Mouse (Mus musculus): Measurements from ENCODE around the gene Enpp5. TPM values are rescaled to one million over a fixed set of nuclear protein-coding genes. Genes with fewer than 3 reads are reported as not detected.

Enpp5 gene
- not detected in 2 replicates for total RNA-seq (2012; rRNA removed)
- not detected in 2 replicates for total RNA-seq (2014; rRNA removed)
- polyA plus RNA-seq (2012; ENCODE audit: insufficient read length, low read depth) = not detected in 2 replicates

GRCm38 (mm10) chr17:44078631-44079350, at the start of gene Enpp5:
TSS of gene Enpp5 (plus strand) at chr17:44078813.
- Histone ChIP-seq H3K4me3 (replicated peaks in 1 of 3; ENCODE audit: low read depth in 2 of 3, low read length in 2 of 3, poor library complexity in 1 of 3) (no peak within 1 kb of the TSS), H3K27ac (ENCODE audit: insufficient read depth, low read depth) (no peak within 1 kb of the TSS), H3K9me3 (replicated peaks; ENCODE audit: low read length) (peaks cover 2% of the 10 kb centered on the region), H3K36me3 (replicated peaks in 1 of 2; ENCODE audit: control insufficient read depth in 1 of 2, insufficient read depth in 1 of 2, low read length in 1 of 2) (no peaks in the 10 kb centered on the region), H3K79me2 (replicated peaks; ENCODE audit: control insufficient read depth, extremely low read depth, insufficient read depth, poor library complexity, severe bottlenecking) (no peaks in the 10 kb centered on the region), H3K4me1 (ENCODE audit: control insufficient read depth in 1 of 2, insufficient read depth in 2 of 2) (0 out of 4 replicates have a peak, but pooled peaks cover 0 to 3% of the 10 kb centered on the region in 2 experiments), H3K27me3 (replicated peaks) (peaks cover 76% of the 10 kb centered on the region), H3K4me2 (ENCODE audit: insufficient read depth, low read depth, poor library complexity, severe bottlenecking) (no peak within 1 kb of the TSS), H3K9ac (ENCODE audit: insufficient read depth, low read depth) (no peak within 1 kb of the TSS)
- no peak for TF ChIP-seq ZKSCAN1 (IDR thresholded peaks at IDR 0.05; ENCODE audit: borderline replicate concordance, low read depth, low read length)
- no peak for TF ChIP-seq POLR2AphosphoS2 (IDR thresholded peaks at IDR 0.05; ENCODE audit: low read depth, low read length)
- TF ChIP-seq RCOR1 (conservative IDR thresholded peaks at IDR 0.05; ENCODE audit: low read depth, low read length) = no peak
- TF ChIP-seq HCFC1 (IDR thresholded peaks at IDR 0.05; ENCODE audit: low read depth, low read length) = no peak
- no peak for TF ChIP-seq UBTF (IDR thresholded peaks at IDR 0.05; ENCODE audit: low read depth, low read length)
- TF ChIP-seq IRF4 (IDR thresholded peaks at IDR 0.05; ENCODE audit: low read depth, low read length) = no peak
- TF ChIP-seq E2F4 (IDR thresholded peaks at IDR 0.05; ENCODE audit: insufficient replicate concordance, low read depth, low read length) = no peak
- TF ChIP-seq POLR2A (IDR thresholded peaks at IDR 0.05; ENCODE audit: low read depth, low read length) = no peak
- TF ChIP-seq ETS1 (conservative IDR thresholded peaks at IDR 0.05; ENCODE audit: low read depth, low read length) = no peak
- TF ChIP-seq TBP (conservative IDR thresholded peaks at IDR 0.05; ENCODE audit: low read depth, low read length) = no peak
- TF ChIP-seq JUND (conservative IDR thresholded peaks at IDR 0.05; ENCODE audit: low read depth, low read length) = no peak
- TF ChIP-seq ZMIZ1 (IDR thresholded peaks at IDR 0.05; ENCODE audit: low read depth, low read length) = no peak
- no peak for TF ChIP-seq BHLHE40 (IDR thresholded peaks at IDR 0.05; ENCODE audit: low read depth, low read length)
- TF ChIP-seq MAZ (IDR thresholded peaks at IDR 0.05; ENCODE audit: low read depth, low read length) = no peak
- no peak for TF ChIP-seq MAFK (IDR thresholded peaks at IDR 0.05; ENCODE audit: insufficient replicate concordance, low read length)
- TF ChIP-seq MEF2A (IDR thresholded peaks at IDR 0.05; ENCODE audit: borderline replicate concordance, low read depth, low read length) = no peak
- TF ChIP-seq RAD21 (IDR thresholded peaks at IDR 0.05; ENCODE audit: low read depth, low read length) = no peak
- dilution Hi-C loops (cut with MboI; ENCODE audit: extremely low pct_ligation_motif_present, extremely low pct_unique_long_range_greater_than_20kb, low sequenced_read_pairs) = no loop called here
- in situ Hi-C loops (cut with MboI; ENCODE audit: low pct_ligation_motif_present, low pct_unique_long_range_greater_than_20kb, low sequenced_read_pairs) = loop anchor here (10.0 kb wide), 1 partner anchor 46 kb away; no protein-coding TSS in a partner anchor
- DNase-seq (ENCODE audit: extremely low read depth) = no peak

- no peak overlapping the region for H3K9ac ChIP-seq (ENCODE audit: insufficient read depth, low read depth)
- in situ Hi-C loops (cut with MboI; ENCODE audit: low pct_ligation_motif_present, low pct_unique_long_range_greater_than_20kb, low sequenced_read_pairs) = loop anchor here (25.0 kb wide), 2 partner anchors 142 to 317 kb away; no protein-coding TSS in a partner anchor
- H3K4me1 ChIP-seq (ENCODE audit: control insufficient read depth in 1 of 2, insufficient read depth in 2 of 2) = peaks cover 0 to 11% of the 10 kb centered on the region in 2 experiments; a peak in 2 of 4 replicates
- H3K4me3 ChIP-seq (replicated peaks in 1 of 3; ENCODE audit: low read depth in 2 of 3, low read length in 2 of 3, poor library complexity in 1 of 3) = no peak overlapping the region
- H3K27me3 ChIP-seq (replicated peaks) = peaks cover 2% of the 10 kb centered on the region
- TF ChIP-seq ZMIZ1 (IDR thresholded peaks at IDR 0.05; ENCODE audit: low read depth, low read length) (no peak), BHLHE40 (IDR thresholded peaks at IDR 0.05; ENCODE audit: low read depth, low read length) (0 out of 2 replicates have a peak, but pooled peaks have one; percentile 20)
- no peaks in the 10 kb centered on the region for H3K36me3 ChIP-seq (replicated peaks in 1 of 2; ENCODE audit: control insufficient read depth in 1 of 2, insufficient read depth in 1 of 2, low read length in 1 of 2)
- H3K4me2 ChIP-seq (ENCODE audit: insufficient read depth, low read depth, poor library complexity, severe bottlenecking) = no peak overlapping the region
- no peaks in the 10 kb centered on the region for H3K9me3 ChIP-seq (replicated peaks; ENCODE audit: low read length)
- H3K79me2 ChIP-seq (replicated peaks; ENCODE audit: control insufficient read depth, extremely low read depth, insufficient read depth, poor library complexity, severe bottlenecking) = no peaks in the 10 kb centered on the region
- H3K27ac ChIP-seq (ENCODE audit: insufficient read depth, low read depth) = no peak overlapping the region
- DNase-seq (ENCODE audit: extremely low read depth) = peak; percentile 17
- dilution Hi-C loops (cut with MboI; ENCODE audit: extremely low pct_ligation_motif_present, extremely low pct_unique_long_range_greater_than_20kb, low sequenced_read_pairs) = no loop called here
Measured at GRCm38 (mm10) chr17:44029616-44030015, 49.0 kb upstream of the Enpp5 start.
